Mouse (Mus musculus) G1E (cell line): Measurements from ENCODE around the gene Dnpep.

ENCODE experiments used
- CTCF ChIP-seq: IDR thresholded peaks from 2 replicates; pipeline ENCODE4 v1.5.1; 2012; ENCODE audit warnings: low read depth, low read length, inconsistent platforms, mixed read lengths
- GATA1 ChIP-seq: IDR thresholded peaks from 2 replicates; pipeline ENCODE4 v1.6.1; 2012; ENCODE audit warnings: borderline replicate concordance, low read length, inconsistent platforms, mixed read lengths
- POLR2AphosphoS5 ChIP-seq: IDR thresholded peaks from 2 replicates; pipeline ENCODE4 v1.6.1; 2012; ENCODE audit warnings: low read depth, low read length, inconsistent platforms; ENCODE audit not compliant: insufficient replicate concordance
- TAL1 ChIP-seq: conservative IDR thresholded peaks from 2 replicates; pipeline ENCODE4 v1.6.1; 2012; ENCODE audit warnings: low read depth, low read length, inconsistent platforms, mixed read lengths

GRCm38 (mm10) chr1:75304662-75305061 lies 13.1 kb downstream of the Dnpep start:
- TF ChIP-seq CTCF (no peak), TAL1 (no peak), GATA1 (no peak), POLR2AphosphoS5 (no peak)
